Mouse (Mus musculus) intestine, embryonic 16.5 days (tissue): ENCODE measurements around the gene Pde7b. TPM values are rescaled to one million over a fixed set of nuclear protein-coding genes. Genes with fewer than 3 reads are reported as not detected.

Experiments used
- ATAC-seq: fragments of 200-750 bp; cut with Nextera tagmentation; 2 replicates; pipeline ENCODE4 v1.8.0; 2017; ENCODE audit warnings: moderate TSS enrichment, moderate library complexity
- H3K27ac ChIP-seq: fragments of 300-500 bp; sonication (generic); 2 replicates; pipeline ENCODE4 v1.5.1; 2014; ENCODE audit warnings: mild to moderate bottlenecking, low read length
- H3K27me3 ChIP-seq: fragments of 300-500 bp; sonication (generic); replicated peaks from 2 replicates; pipeline ENCODE4 v1.6.1; 2014; ENCODE audit warnings: low read length, control low read depth, mixed read lengths; ENCODE audit not compliant: control insufficient read depth, insufficient read depth
- H3K36me3 ChIP-seq: fragments of 300-500 bp; sonication (generic); 2 replicates; pipeline ENCODE4 v1.6.1; 2014; ENCODE audit warnings: low read length, control low read depth; ENCODE audit not compliant: control insufficient read depth, insufficient read depth
- H3K4me1 ChIP-seq: fragments of 300-500 bp; sonication (generic); 2 replicates; pipeline ENCODE4 v1.6.1; 2014; ENCODE audit warnings: low read length, control low read depth, mixed read lengths; ENCODE audit not compliant: control insufficient read depth, insufficient read depth
- H3K4me2 ChIP-seq: fragments of 300-500 bp; sonication (generic); 2 replicates; pipeline ENCODE4 v1.6.1; 2014; ENCODE audit warnings: low read depth, low read length, control low read depth
- H3K4me3 ChIP-seq: fragments of 300-500 bp; sonication (generic); 2 replicates; pipeline ENCODE4 v1.5.1; 2014; ENCODE audit warnings: mild to moderate bottlenecking, low read length
- H3K9ac ChIP-seq: fragments of 300-500 bp; sonication (generic); 2 replicates; pipeline ENCODE4 v1.6.1; 2014; ENCODE audit warnings: low read depth, low read length
- H3K9me3 ChIP-seq: fragments of 300-500 bp; sonication (generic); 2 replicates; pipeline ENCODE4 v1.6.1; 2016; ENCODE audit warnings: low read length, control low read depth; ENCODE audit not compliant: control insufficient read depth
- WGBS: fragments of 180-500 bp; shearing (Covaris S2); extraction: QIAGEN DNeasy Blood & Tissue Kit; methylation state at CpG from one replicate; pipeline ENCODE4 v1.1.7; 2014; 5-methylcytosine and 5-hydroxymethylcytosine counted together
- polyA plus RNA-seq: library from polyadenylated mRNA; unstranded; fragments of >200 nt; fragmentation: Nextera tagmentation; extraction: Ambion mirVana; gene quantifications from 2 replicates; pipeline ENCODE4 v1.2.1, GENCODE M21; 2015

The Pde7b gene
- polyA plus RNA-seq, 1 experiment from 2014 or later, result 2.0 TPM

DNA sequence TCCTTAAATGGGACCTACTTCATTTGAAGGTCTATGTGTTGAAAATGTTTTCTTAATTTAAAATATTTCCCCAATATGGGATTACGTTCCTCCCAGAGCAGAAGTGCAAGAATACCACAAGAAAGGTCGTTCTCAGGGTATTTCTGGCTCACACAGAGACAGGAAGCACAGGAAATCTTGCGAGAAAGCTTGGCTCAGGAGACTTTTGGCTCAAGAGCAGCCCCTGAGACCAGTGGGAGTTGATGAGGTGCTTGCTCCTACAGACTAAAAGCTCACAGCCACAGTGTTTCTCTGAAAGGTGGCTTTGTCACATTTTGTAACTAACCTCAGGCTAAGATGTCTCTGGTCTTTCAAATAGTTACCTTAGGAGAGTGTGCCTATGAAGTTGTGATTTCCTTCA is 174.1 kb downstream of the Pde7b start:
- 61% methylated on average over 3 of the region's 3 CpGs for WGBS

DNA sequence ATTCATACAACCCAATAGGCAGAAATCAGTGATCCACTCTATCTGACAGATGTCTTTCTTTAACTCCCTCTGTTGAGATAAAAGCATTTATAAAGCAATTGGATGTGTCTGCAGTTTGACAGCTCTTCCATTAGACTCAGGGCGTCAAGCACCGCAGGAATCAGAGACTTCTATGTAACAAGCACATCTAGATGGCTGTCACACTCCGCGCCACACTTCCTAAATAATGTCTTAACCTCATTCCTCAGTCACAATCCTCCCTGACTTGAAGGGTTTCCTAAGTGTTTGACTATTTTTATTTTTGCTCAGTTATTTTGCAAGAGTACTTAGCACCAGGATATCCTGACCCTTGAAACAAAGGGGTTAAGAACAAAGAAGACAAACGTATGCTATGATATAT is 174.7 kb downstream of the Pde7b start:
- no peak for ATAC-seq
- peaks cover 20% of the 10 kb centered on the region for H3K4me1 ChIP-seq
- 70% methylated on average over 5 of the region's 5 CpGs for WGBS
- no peaks in the 10 kb centered on the region for H3K27me3 ChIP-seq
- H3K4me3 ChIP-seq, result no peak overlapping the region
- H3K9ac ChIP-seq, result no peak overlapping the region
- H3K27ac ChIP-seq, result no peak overlapping the region
- no peak overlapping the region for H3K4me2 ChIP-seq
- H3K36me3 ChIP-seq, result no peaks in the 10 kb centered on the region
- no peaks in the 10 kb centered on the region for H3K9me3 ChIP-seq

More for the DNA sequence above, 174.1 kb downstream of the Pde7b start:
- H3K4me1 ChIP-seq, result peaks cover 20% of the 10 kb centered on the region
- H3K4me2 ChIP-seq, result no peak overlapping the region
- H3K9ac ChIP-seq, result no peak overlapping the region
- H3K27me3 ChIP-seq, result no peaks in the 10 kb centered on the region
- H3K36me3 ChIP-seq, result no peaks in the 10 kb centered on the region
- H3K4me3 ChIP-seq, result no peak overlapping the region
- no peak for ATAC-seq
- H3K9me3 ChIP-seq, result no peaks in the 10 kb centered on the region
- H3K27ac ChIP-seq, result no peak overlapping the region

- H3K4me2 ChIP-seq, result peak overlapping the region; percentile 79
- H3K9me3 ChIP-seq, result no peaks in the 10 kb centered on the region
- 44% methylated on average over 13 of the region's 13 CpGs for WGBS
- no peaks in the 10 kb centered on the region for H3K36me3 ChIP-seq
- no peak overlapping the region for H3K27ac ChIP-seq
- H3K27me3 ChIP-seq, result no peaks in the 10 kb centered on the region
- peak overlapping the region; percentile 74; the same call in 1 of the 2 replicates for H3K9ac ChIP-seq
- H3K4me1 ChIP-seq, result peaks cover 20% of the 10 kb centered on the region
- peak; percentile 58 for ATAC-seq
- peak overlapping the region; percentile 48 for H3K4me3 ChIP-seq
Measured at GRCm38 (mm10) chr10:20548833-20549710, 175.8 kb downstream of the Pde7b start.

GRCm38 (mm10) chr10:20547951-20548551 is 176.8 kb downstream of the Pde7b start:
- Histone ChIP-seq H3K4me2 (peak overlapping the region; percentile 79), H3K9ac (peak overlapping the region; percentile 74), H3K9me3 (no peaks in the 10 kb centered on the region), H3K36me3 (no peaks in the 10 kb centered on the region), H3K27ac (peak overlapping the region; percentile 57; the same call in 1 of the 2 replicates), H3K27me3 (no peaks in the 10 kb centered on the region), H3K4me3 (peak overlapping the region; percentile 48), H3K4me1 (peaks cover 20% of the 10 kb centered on the region)
- ATAC-seq, result peak; percentile 76
- 4% methylated on average over 19 of the region's 19 CpGs for WGBS

- Histone ChIP-seq H3K4me3 (no peak overlapping the region), H3K27ac (no peak overlapping the region), H3K36me3 (no peaks in the 10 kb centered on the region), H3K9me3 (no peaks in the 10 kb centered on the region), H3K4me2 (no peak overlapping the region), H3K9ac (no peak overlapping the region), H3K4me1 (peaks cover 6% of the 10 kb centered on the region), H3K27me3 (no peaks in the 10 kb centered on the region)
- 62% methylated on average over 3 of the region's 3 CpGs for WGBS
- no peak for ATAC-seq
Measured at GRCm38 (mm10) chr10:20543121-20543520, 181.8 kb downstream of the Pde7b start.

DNA sequence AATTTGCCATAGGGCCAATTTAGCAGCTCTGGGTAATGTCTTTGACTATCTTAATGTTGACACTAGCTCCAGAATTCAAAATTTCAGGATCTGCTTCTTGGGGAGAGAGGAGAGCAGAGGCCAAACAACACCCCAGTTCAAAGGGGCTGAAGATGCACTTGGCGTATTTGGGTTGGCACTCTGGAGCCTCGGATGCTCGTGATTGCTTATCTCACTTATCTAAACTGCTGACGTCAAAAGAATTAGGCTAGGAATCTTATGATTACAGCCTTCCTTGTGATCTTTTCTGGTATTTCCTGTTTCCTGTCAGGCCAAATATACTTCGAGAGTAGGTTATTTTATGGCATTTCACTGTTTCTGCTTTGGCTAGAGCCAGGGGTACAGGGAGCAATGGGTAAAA is 191.1 kb downstream of the Pde7b start:
- no peak for ATAC-seq
- Histone ChIP-seq H3K36me3 (no peaks in the 10 kb centered on the region), H3K4me1 (peaks cover 8% of the 10 kb centered on the region), H3K27ac (no peak overlapping the region), H3K9me3 (no peaks in the 10 kb centered on the region), H3K27me3 (no peaks in the 10 kb centered on the region), H3K9ac (no peak overlapping the region), H3K4me2 (no peak overlapping the region), H3K4me3 (no peak overlapping the region)
- 21% methylated on average over 5 of the region's 5 CpGs for WGBS

GRCm38 (mm10) chr10:20531921-20532320 is 193.0 kb downstream of the Pde7b start:
- ATAC-seq, result no peak
- Histone ChIP-seq H3K4me2 (no peak overlapping the region), H3K4me1 (peaks cover 16% of the 10 kb centered on the region), H3K27ac (no peak overlapping the region), H3K27me3 (no peaks in the 10 kb centered on the region), H3K4me3 (no peak overlapping the region), H3K9ac (no peak overlapping the region), H3K9me3 (no peaks in the 10 kb centered on the region), H3K36me3 (no peaks in the 10 kb centered on the region)
- 88% methylated on average over 5 of the region's 5 CpGs for WGBS

GRCm38 (mm10) chr10:20528544-20529411 is 196.1 kb downstream of the Pde7b start:
- H3K4me2 ChIP-seq, result no peak overlapping the region
- H3K4me1 ChIP-seq, result peaks cover 10% of the 10 kb centered on the region
- H3K27me3 ChIP-seq, result no peaks in the 10 kb centered on the region
- H3K27ac ChIP-seq, result no peak overlapping the region
- no peaks in the 10 kb centered on the region for H3K9me3 ChIP-seq
- WGBS, result 59% methylated on average over 20 of the region's 20 CpGs
- no peak overlapping the region for H3K4me3 ChIP-seq
- peak; percentile 55; the same call in 1 of the 2 replicates for ATAC-seq
- H3K9ac ChIP-seq, result no peak overlapping the region
- H3K36me3 ChIP-seq, result no peaks in the 10 kb centered on the region

DNA sequence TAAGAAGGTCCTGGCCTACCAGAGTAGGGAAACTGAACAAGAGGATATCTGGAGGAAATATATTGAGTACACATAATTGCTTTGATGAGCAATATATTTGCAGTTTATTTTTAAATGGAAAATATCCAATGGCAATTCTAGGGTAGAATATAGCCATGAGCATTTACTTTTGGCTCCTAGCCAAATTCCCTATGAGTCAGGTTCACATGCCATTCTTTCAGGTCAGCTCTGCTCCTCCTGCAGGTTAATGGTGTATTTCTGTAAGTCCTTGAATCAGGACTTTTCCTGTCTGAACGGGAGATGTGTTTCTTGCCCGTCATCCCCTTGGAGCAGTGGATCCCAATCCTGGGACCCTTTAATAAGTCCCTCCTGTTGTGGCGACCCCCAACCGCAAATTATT is 197.1 kb downstream of the Pde7b start:
- H3K9ac ChIP-seq, result no peak overlapping the region
- no peak overlapping the region for H3K4me2 ChIP-seq
- H3K27ac ChIP-seq, result no peak overlapping the region
- no peak overlapping the region for H3K4me3 ChIP-seq
- H3K9me3 ChIP-seq, result no peaks in the 10 kb centered on the region
- ATAC-seq, result no peak
- no peaks in the 10 kb centered on the region for H3K27me3 ChIP-seq
- H3K36me3 ChIP-seq, result no peaks in the 10 kb centered on the region
- peaks cover 8% of the 10 kb centered on the region; the same call in 1 of the 2 replicates for H3K4me1 ChIP-seq
- WGBS, result 78% methylated on average over 4 of the region's 4 CpGs
